Mouse (Mus musculus) embryo, embryonic 10.5 days (tissue): ENCODE measurements at regions not wholly inside any gene's neighbourhood (a gene's known extent, or its start where the extent isn't known, plus 50 kb on each side); places are given as distances from the start of the nearest gene placed in this dataset.

Experiments used
- DNase-seq: peaks from one replicate; pipeline ENCODE4 v3.0.0-alpha.2; 2015; ENCODE audit warnings: low spot score

DNA sequence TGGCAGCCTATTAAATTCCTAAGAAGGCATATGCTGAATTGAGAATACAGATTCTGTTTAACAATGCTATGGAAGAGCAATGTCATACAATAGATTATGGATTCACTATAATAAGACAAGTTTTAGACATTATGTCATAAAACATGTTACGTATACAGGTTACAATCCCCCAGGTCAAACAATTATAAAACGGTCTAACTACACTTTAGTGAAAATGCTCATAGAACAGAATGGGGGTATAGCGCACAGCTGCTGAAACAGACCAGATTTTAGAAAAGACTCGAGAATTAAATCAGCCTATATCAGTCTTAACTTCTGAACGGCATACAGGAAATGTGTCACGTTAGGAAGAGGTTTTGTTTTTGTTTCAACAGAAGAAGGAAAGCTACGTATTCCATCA lies 660.5 kb upstream of the Sel1l start:
- no peak for DNase-seq

- no peak for DNase-seq
These were observed 660.0 kb upstream of the Sel1l start for GRCm38 (mm10) chr12:92508796-92509489.

DNA sequence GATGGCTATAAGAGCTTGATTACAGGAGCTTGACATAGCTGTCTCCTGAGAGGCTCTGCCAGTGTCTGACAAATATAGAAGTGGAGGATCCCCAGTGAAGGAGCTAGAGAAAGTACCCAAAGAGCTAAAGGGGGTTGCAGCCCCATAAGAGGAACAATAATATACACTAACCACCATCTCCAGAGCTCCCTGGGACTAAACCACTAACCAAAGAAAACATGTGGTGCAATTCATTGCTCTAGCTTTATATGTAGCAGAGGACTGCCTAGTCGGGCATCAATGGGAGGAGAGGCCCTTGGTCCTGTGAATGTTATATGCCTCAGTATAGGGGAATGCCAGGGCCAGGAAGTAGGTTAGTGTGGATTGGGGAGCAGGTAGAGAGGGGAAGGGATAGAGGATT lies 635.0 kb upstream of the Sel1l start:
- DNase-seq = no peak

- DNase-seq = no peak
These were observed 625.5 kb upstream of the Sel1l start for GRCm38 (mm10) chr12:92474293-92475062.

DNA sequence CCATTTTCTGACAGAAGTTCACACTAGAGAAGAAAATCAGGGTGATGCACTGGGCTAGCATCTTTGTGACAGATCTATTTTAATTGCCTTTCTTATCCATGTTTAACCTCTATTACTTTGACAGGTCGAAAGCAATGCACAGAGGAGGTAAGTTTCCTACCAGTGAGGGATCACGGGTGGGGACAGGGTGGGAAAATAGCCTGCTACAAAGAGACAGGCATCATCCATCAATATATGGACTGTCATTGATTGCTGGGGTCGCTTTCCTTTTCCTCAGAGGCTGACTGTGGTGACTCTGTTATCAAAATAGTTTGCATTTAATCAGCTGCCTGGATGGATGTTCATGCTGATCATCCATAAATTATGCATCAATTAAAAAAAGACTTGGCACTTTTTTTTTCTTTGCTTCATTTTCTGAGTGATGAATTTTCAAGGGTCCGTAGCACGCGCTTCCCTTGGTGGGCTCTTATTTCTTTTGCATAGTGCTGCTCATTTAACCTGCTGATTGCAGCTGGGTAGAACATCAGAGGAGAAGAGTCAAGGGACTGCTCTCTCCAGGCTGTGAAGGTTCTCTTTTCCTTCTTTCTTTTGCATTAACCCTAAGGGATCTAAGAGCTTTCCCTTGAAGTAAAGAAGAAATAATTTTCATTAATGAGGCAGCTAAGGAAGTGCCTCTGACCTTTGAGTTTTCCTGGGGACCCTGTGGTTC lies 602.3 kb upstream of the Sel1l start:
- DNase-seq = no peak

- no peak for DNase-seq
These were observed 569.5 kb upstream of the Sel1l start for GRCm38 (mm10) chr12:92418458-92418857.

- peak; percentile 58 for DNase-seq
These were observed 556.5 kb upstream of the Sel1l start for GRCm38 (mm10) chr12:92405506-92405905.

DNA sequence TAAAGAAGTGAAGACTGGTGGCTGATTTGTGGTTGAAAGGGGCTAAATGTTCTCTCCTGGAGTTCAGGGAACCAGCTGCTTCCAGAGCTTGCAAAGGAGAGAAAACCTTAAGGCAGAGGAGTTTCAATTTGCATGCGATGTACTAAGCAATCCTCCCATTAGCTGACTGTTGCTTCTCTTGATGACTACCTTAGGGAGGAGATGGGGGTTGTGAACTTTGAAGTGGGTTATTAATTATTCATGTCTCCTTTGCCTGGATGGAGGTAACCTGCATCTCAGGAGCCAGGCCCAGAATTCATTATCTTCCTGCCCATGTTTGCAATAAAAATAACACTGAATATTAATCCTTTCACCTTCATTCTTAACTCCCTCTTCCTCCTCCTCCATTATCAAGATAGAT lies 552.0 kb upstream of the Sel1l start:
- no peak for DNase-seq

GRCm38 (mm10) chr12:92386195-92386594 lies 537.2 kb upstream of the Sel1l start:
- no peak for DNase-seq

DNA sequence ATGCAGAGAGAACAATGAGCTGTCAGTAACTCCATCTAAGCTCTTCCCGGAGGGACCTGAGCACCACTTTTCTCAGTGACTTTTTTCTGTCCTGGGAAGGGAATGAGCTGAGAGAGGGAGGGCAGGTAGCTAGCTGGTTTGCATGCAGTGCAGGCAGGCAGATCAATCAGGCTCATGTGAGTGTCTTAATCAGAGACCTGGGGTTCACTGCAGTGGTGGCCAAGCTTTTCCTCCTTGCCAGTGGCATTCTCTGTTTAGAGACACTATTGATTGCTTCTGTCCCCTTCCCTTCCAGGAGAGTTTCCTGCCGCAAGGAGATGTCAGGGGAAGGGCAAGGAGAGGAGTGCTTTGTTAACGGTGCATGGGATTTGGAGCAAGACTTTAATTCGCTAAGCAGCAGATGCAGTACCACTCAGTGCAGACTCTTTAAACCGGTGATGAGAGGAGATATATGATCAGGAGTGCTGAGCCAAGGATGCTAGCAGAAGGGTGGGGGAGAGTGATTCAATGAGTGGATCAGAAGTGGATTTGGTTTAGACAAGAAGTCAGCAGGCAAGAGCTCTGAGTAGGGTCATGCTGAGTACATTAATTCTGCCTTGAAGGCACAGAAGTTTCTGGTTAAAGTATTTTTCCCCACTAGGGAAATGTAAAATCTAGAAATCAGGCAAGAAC lies 535.4 kb upstream of the Sel1l start:
- no peak for DNase-seq

- DNase-seq = no peak
These were observed 530.2 kb upstream of the Sel1l start for GRCm38 (mm10) chr12:92379130-92379529.

DNA sequence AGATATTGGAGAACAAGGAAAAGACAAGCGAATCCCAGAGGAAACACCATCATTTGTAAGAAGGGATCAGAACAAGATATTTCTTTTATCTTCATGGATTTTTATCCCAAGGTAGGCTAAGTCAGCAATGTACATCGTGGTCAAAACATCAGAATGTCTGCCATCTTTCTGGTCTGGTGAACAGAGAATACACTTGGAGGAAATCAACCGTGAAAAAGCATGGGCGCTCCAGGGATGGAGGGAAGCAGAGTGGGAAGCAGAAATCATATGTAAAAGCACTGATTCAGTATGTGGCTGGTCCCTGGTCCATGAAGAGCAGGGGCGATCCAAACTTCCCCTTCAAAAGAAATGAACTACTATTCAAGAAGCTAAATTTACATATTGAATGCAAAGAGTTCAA lies 517.0 kb upstream of the Sel1l start:
- no peak for DNase-seq

GRCm38 (mm10) chr12:92353386-92354257 lies 504.7 kb upstream of the Sel1l start:
- DNase-seq = no peak

- DNase-seq = no peak
These were observed 469.3 kb upstream of the Sel1l start for GRCm38 (mm10) chr12:92318241-92318640.

DNA sequence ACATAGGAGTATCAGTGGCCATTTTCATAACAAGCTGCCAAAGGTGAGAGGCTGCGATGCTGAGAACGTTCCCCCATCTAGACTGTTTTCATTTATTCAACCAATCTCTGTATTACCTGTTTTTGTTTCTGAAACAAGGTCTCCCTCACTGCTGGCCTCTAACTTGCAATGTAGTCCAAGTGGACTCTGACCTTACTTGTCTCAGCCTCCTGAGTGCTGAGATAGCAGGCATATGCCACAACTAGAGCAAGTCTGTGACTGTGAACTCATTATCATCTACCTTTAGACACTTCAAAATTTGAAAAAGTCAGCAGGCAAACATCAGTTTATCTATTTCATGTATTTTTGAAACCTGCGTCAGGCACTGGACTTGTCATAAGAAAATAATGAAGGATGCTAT lies 468.7 kb upstream of the Sel1l start:
- DNase-seq = no peak

DNA sequence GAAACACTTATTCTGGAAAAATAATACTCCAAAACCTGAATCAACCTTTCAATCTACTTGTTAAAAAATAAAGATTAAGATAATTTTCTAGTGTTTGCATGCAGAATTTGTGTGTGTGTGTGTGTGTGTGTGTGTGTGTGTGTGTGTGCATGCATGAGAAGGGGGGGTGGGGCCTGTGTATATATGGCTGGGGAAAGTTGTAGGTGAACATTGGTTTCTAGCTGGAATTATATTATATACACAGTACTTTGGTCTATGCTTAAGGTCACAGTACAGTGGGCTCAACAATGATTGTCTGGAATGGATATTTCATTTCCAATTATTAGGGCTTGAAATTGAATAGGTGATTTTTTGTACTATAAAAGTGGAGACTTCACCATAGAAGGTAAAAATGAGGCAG lies 467.3 kb upstream of the Sel1l start:
- no peak for DNase-seq

GRCm38 (mm10) chr12:92315820-92316219 lies 466.9 kb upstream of the Sel1l start:
- no peak for DNase-seq

DNA sequence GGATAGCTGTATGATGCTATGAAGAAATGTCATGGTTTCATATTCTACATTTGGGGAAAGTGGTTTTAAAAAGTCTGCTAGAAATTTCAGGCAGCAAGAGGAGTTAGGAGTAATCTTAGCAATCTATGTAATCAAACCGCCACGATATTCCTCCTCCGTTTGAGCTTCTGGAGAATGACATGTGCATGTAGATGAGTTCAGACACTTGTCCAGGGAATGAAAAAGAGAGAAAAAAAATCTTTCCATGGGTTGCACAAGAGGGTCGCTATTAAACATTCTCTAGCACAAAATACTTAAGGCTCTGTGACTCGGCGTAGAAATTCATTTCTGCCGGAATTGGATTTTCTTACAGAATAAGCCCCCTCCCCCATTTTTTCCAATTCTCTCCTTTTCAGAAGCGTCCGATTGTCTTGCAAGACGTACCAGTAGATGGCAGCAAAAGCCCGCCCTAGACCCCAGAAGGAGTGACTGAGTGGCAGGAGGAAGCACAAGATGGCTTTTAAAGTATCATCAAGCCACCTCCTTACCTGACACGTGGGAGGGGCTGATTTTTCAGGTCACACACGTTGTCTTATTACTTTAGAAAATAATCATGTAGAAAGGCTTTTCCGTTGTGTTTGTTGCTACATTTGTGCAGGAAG lies 454.1 kb upstream of the Sel1l start:
- DNase-seq = peak; percentile 86

GRCm38 (mm10) chr12:92294887-92295286 lies 445.9 kb upstream of the Sel1l start:
- no peak for DNase-seq

GRCm38 (mm10) chr12:92293341-92293720 lies 444.4 kb upstream of the Sel1l start:
- DNase-seq = no peak
